8 mouse cellular contexts compared by ENCODE assay signal in genomic region chr4:123162305-123162917, GRCm38 (mm10). TPM values are rescaled to one million over a fixed set of nuclear protein-coding genes. Genes with fewer than 3 reads are reported as not detected.
DNase-seq lines count a peak whose midpoint lies in the region; ATAC-seq and TF ChIP-seq lines count a peak whose summit lies in the region.

No protein-coding gene starts in this region.

- no peaks in the 10 kb centered on the region for H3K79me2 ChIP-seq in heart, adult 2 months (replicated peaks; ENCODE audit: control insufficient read depth, insufficient read depth, low read length)
- H3K79me2 ChIP-seq in MEL (ENCODE audit: control insufficient read depth, insufficient read depth, low read length, poor library complexity), result no peaks in the 10 kb centered on the region

- WGBS in heart, embryonic 10.5 days, result 12% methylated on average over 15 of the region's 15 CpGs
- WGBS in heart, adult 2 months, result 15% methylated on average over 15 of the region's 15 CpGs
- 10% methylated on average over 15 of the region's 15 CpGs for whole genome bisulfite sequencing in forebrain, embryonic 15.5 days
- WGBS in midbrain, embryonic 12.5 days, result 2% methylated on average over 15 of the region's 15 CpGs

- H3K27ac ChIP-seq in heart, embryonic 10.5 days, result no peak overlapping the region
- H3K27ac ChIP-seq in heart, adult 2 months, result no peak overlapping the region
- no peak overlapping the region for H3K27ac ChIP-seq in MEL (ENCODE audit: control insufficient read depth, low read depth, low read length)
- H3K27ac ChIP-seq in forebrain, embryonic 15.5 days (replicated peaks), result no peak overlapping the region
- 0 out of 2 replicates have a peak overlapping the region, but pooled peaks have one; percentile 17 for H3K27ac ChIP-seq in midbrain, embryonic 12.5 days (replicated peaks)

- no peak for TF ChIP-seq EP300 in heart, adult 2 months (IDR thresholded peaks at IDR 0.05; ENCODE audit: insufficient read depth, low read depth, low read length)
- peak; percentile 74 to 76 for TF ChIP-seq EP300 in MEL (IDR thresholded peaks at IDR 0.05; ENCODE audit: low read depth in 1 of 2, low read length in 2 of 2)

- no peak overlapping the region for H3K9ac ChIP-seq in heart, adult 2 months (ENCODE audit: low read depth, low read length)
- no peak overlapping the region; the same call in 1 of the 2 replicates for H3K9ac ChIP-seq in MEL (ENCODE audit: control insufficient read depth, low read depth, low read length, poor library complexity, severe bottlenecking)
- H3K9ac ChIP-seq in forebrain, embryonic 15.5 days (replicated peaks), result no peak overlapping the region
- H3K9ac ChIP-seq in midbrain, embryonic 12.5 days (replicated peaks), result peak overlapping the region; percentile 16; the same call in 1 of the 2 replicates

- H3K36me3 ChIP-seq in heart, embryonic 10.5 days, result no peaks in the 10 kb centered on the region
- H3K36me3 ChIP-seq in heart, adult 2 months (ENCODE audit: control insufficient read depth, insufficient read depth, low read length), result no peaks in the 10 kb centered on the region
- peaks cover 0 to 15% of the 10 kb centered on the region in 2 experiments; a peak in 2 of 4 replicates for H3K36me3 ChIP-seq in MEL (ENCODE audit: control insufficient read depth in 1 of 2, insufficient read depth in 2 of 2, low read length in 2 of 2)
- no peaks in the 10 kb centered on the region for H3K36me3 ChIP-seq in forebrain, embryonic 15.5 days
- no peaks in the 10 kb centered on the region for H3K36me3 ChIP-seq in midbrain, embryonic 12.5 days

- no peak for ATAC-seq in forebrain, embryonic 15.5 days (replicated peaks)
- peak; percentile 81 for ATAC-seq in midbrain, embryonic 12.5 days (ENCODE audit: low FRiP score, low read depth)

- intact Hi-C loops in heart, adult 2 months (cut with DNase I), result no loop called here
- intact Hi-C loops in left cerebral cortex, postnatal 10 days (cut with DNase I), result no loop called here

- peaks cover 37% of the 10 kb centered on the region for H3K27me3 ChIP-seq in heart, embryonic 10.5 days (ENCODE audit: insufficient read depth, poor library complexity, severe bottlenecking)
- H3K27me3 ChIP-seq in heart, adult 2 months (ENCODE audit: control insufficient read depth, insufficient read depth, low read length), result no peaks in the 10 kb centered on the region
- H3K27me3 ChIP-seq in MEL (ENCODE audit: control insufficient read depth in 1 of 2, insufficient read depth in 2 of 2, low read length in 2 of 2), result peaks cover 3 to 4% of the 10 kb centered on the region in 2 experiments
- H3K27me3 ChIP-seq in forebrain, embryonic 15.5 days, result no peaks in the 10 kb centered on the region
- peaks cover 18% of the 10 kb centered on the region for H3K27me3 ChIP-seq in midbrain, embryonic 12.5 days

- H3K9me3 ChIP-seq in heart, embryonic 10.5 days, result no peaks in the 10 kb centered on the region
- H3K9me3 ChIP-seq in MEL (replicated peaks; ENCODE audit: insufficient read depth, low read length), result no peaks in the 10 kb centered on the region
- no peaks in the 10 kb centered on the region for H3K9me3 ChIP-seq in forebrain, embryonic 15.5 days
- H3K9me3 ChIP-seq in midbrain, embryonic 12.5 days, result no peaks in the 10 kb centered on the region

- DNase-seq in heart, embryonic 10.5 days (ENCODE audit: low spot score), result no peak
- no peak for DNase-seq in heart, adult 2 months
- peak; percentile 77 for DNase-seq in MEL (ENCODE audit: low read depth, low spot score)
- no peak for DNase-seq in left cerebral cortex, postnatal 10 days (ENCODE audit: extremely low spot score in 1 of 2, low spot score in 2 of 2)
- DNase-seq in thymus, adult 18-20 months, result no peak
- DNase-seq in spleen, adult 18-20 months, result no peak

- peak overlapping the region; percentile 42 for H3K4me3 ChIP-seq in heart, embryonic 10.5 days
- H3K4me3 ChIP-seq in heart, adult 2 months, result no peak overlapping the region
- peak overlapping the region; percentile 0 to 21; a peak in 1 of 4 replicates for H3K4me3 ChIP-seq in MEL (ENCODE audit: control insufficient read depth in 1 of 2, insufficient read depth in 1 of 2, low read depth in 2 of 2, low read length in 2 of 2)
- H3K4me3 ChIP-seq in forebrain, embryonic 15.5 days, result no peak overlapping the region
- H3K4me3 ChIP-seq in midbrain, embryonic 12.5 days, result peak overlapping the region; percentile 19

- H3K4me2 ChIP-seq in forebrain, embryonic 15.5 days (replicated peaks), result peak overlapping the region; percentile 28
- H3K4me2 ChIP-seq in midbrain, embryonic 12.5 days (replicated peaks), result peak overlapping the region; percentile 45

- TF ChIP-seq POLR2A in heart, adult 2 months (IDR thresholded peaks at IDR 0.05; ENCODE audit: insufficient read depth, low read depth, low read length), result no peak
- TF ChIP-seq POLR2A in MEL (IDR thresholded peaks at IDR 0.05; ENCODE audit: control insufficient read depth in 1 of 2, insufficient read depth in 1 of 2, low read depth in 1 of 2, low read length in 2 of 2, poor library complexity in 1 of 2), result no peak

- H3K4me1 ChIP-seq in heart, embryonic 10.5 days, result peaks cover 13% of the 10 kb centered on the region
- no peaks in the 10 kb centered on the region for H3K4me1 ChIP-seq in heart, adult 2 months (ENCODE audit: control insufficient read depth, insufficient read depth, low read length)
- peaks cover 0 to 22% of the 10 kb centered on the region in 2 experiments; a peak in 3 of 4 replicates for H3K4me1 ChIP-seq in MEL (ENCODE audit: control insufficient read depth in 1 of 2, insufficient read depth in 2 of 2, low read length in 2 of 2)
- peaks cover 9% of the 10 kb centered on the region for H3K4me1 ChIP-seq in forebrain, embryonic 15.5 days
- peaks cover 17% of the 10 kb centered on the region for H3K4me1 ChIP-seq in midbrain, embryonic 12.5 days

- TF ChIP-seq RAD21 in MEL (IDR thresholded peaks at IDR 0.05; ENCODE audit: low read depth, low read length), result no peak

- TF ChIP-seq CTCF in heart, adult 2 months (IDR thresholded peaks at IDR 0.05), result no peak
- TF ChIP-seq CTCF in MEL (IDR thresholded peaks at IDR 0.05 in 2 of 3, conservative IDR thresholded peaks at IDR 0.05 in 1 of 3; ENCODE audit: control insufficient read depth in 1 of 3, insufficient read depth in 1 of 3, low read depth in 2 of 3, low read length in 3 of 3, poor library complexity in 1 of 3, severe bottlenecking in 1 of 3), result no peak

RNA-seq across cellular contexts. Expression of gene Hpcal4, which starts 20.6 kb away (rescaled TPM):
- polyA plus RNA-seq in heart, embryonic 10.5 days (2016; fragmentation: Nextera tagmentation; extraction: Ambion mirVana), result 0.41 and 1.3 TPM in 2 replicates
- under 1 TPM; 0.09 to 0.10 TPM for total RNA-seq in heart, adult 2 months (2021)
- polyA plus RNA-seq in heart, adult 2 months (2012; rRNA removed), result 0.35 and 0.38 TPM in 2 replicates
- not detected in 2 replicates for total RNA-seq in MEL (2012; rRNA removed)
- not detected for polyA plus RNA-seq in MEL (2012; ENCODE audit: insufficient read depth in 1 of 2, insufficient read length in 2 of 2, low read depth in 1 of 2, low replicate concordance in 2 of 2, missing spikeins in 1 of 2)
- polyA plus RNA-seq in forebrain, embryonic 15.5 days (2015; fragmentation: Nextera tagmentation; extraction: Ambion mirVana), result 25.3 and 28.3 TPM in 2 replicates
- polyA plus RNA-seq in midbrain, embryonic 12.5 days (2016; fragmentation: Nextera tagmentation; extraction: Ambion mirVana), result 2.4 and 3.5 TPM in 2 replicates
- 100 to 1,000 TPM; 234 to 238 TPM for total RNA-seq in left cerebral cortex, postnatal 10 days (2021)

RNA-seq across cellular contexts. Expression of gene Ppie, which starts 22.7 kb away (rescaled TPM):
- 72.4 and 100 TPM in 2 replicates for polyA plus RNA-seq in heart, embryonic 10.5 days (2016; fragmentation: Nextera tagmentation; extraction: Ambion mirVana)
- total RNA-seq in heart, adult 2 months (2021), result 10 to 100 TPM; 23.6 to 23.8 TPM
- polyA plus RNA-seq in heart, adult 2 months (2012; rRNA removed), result 14.4 and 18.7 TPM in 2 replicates
- total RNA-seq in MEL (2012; rRNA removed), result 100 and 108 TPM in 2 replicates
- 10 to 100 TPM in 1 of 2 experiments, not detected in 1; 97.9 TPM for polyA plus RNA-seq in MEL (2012; ENCODE audit: insufficient read depth in 1 of 2, insufficient read length in 2 of 2, low read depth in 1 of 2, low replicate concordance in 2 of 2, missing spikeins in 1 of 2)
- 71.1 and 71.7 TPM in 2 replicates for polyA plus RNA-seq in forebrain, embryonic 15.5 days (2015; fragmentation: Nextera tagmentation; extraction: Ambion mirVana)
- 91.9 and 99.0 TPM in 2 replicates for polyA plus RNA-seq in midbrain, embryonic 12.5 days (2016; fragmentation: Nextera tagmentation; extraction: Ambion mirVana)
- 10 to 100 TPM; 18.8 to 22.7 TPM for total RNA-seq in left cerebral cortex, postnatal 10 days (2021)

RNA-seq across cellular contexts. Expression of gene Nt5c1a, which starts 38.9 kb away (rescaled TPM):
- 0.31 and 0.46 TPM in 2 replicates for polyA plus RNA-seq in heart, embryonic 10.5 days (2016; fragmentation: Nextera tagmentation; extraction: Ambion mirVana)
- 10 to 100 TPM; 50.8 to 57.6 TPM for total RNA-seq in heart, adult 2 months (2021)
- 19.6 and 41.6 TPM in 2 replicates for polyA plus RNA-seq in heart, adult 2 months (2012; rRNA removed)
- total RNA-seq in MEL (2012; rRNA removed), result not detected in 2 replicates
- not detected for polyA plus RNA-seq in MEL (2012; ENCODE audit: insufficient read depth in 1 of 2, insufficient read length in 2 of 2, low read depth in 1 of 2, low replicate concordance in 2 of 2, missing spikeins in 1 of 2)
- 0.15 TPM in 1 of 2 replicates, not detected in the other for polyA plus RNA-seq in forebrain, embryonic 15.5 days (2015; fragmentation: Nextera tagmentation; extraction: Ambion mirVana)
- not detected in 2 replicates for polyA plus RNA-seq in midbrain, embryonic 12.5 days (2016; fragmentation: Nextera tagmentation; extraction: Ambion mirVana)
- 1 to 10 TPM; 8.2 to 8.6 TPM for total RNA-seq in left cerebral cortex, postnatal 10 days (2021)

RNA-seq across cellular contexts. Expression of gene Oxct2b, which starts 46.3 kb away (rescaled TPM):
- polyA plus RNA-seq in heart, embryonic 10.5 days (2016; fragmentation: Nextera tagmentation; extraction: Ambion mirVana), result 0.11 TPM in 1 of 2 replicates, not detected in the other
- not detected for total RNA-seq in heart, adult 2 months (2021)
- polyA plus RNA-seq in heart, adult 2 months (2012; rRNA removed), result 0.10 and 0.12 TPM in 2 replicates
- total RNA-seq in MEL (2012; rRNA removed), result not detected in 2 replicates
- not detected for polyA plus RNA-seq in MEL (2012; ENCODE audit: insufficient read depth in 1 of 2, insufficient read length in 2 of 2, low read depth in 1 of 2, low replicate concordance in 2 of 2, missing spikeins in 1 of 2)
- polyA plus RNA-seq in forebrain, embryonic 15.5 days (2015; fragmentation: Nextera tagmentation; extraction: Ambion mirVana), result 0.17 and 0.19 TPM in 2 replicates
- polyA plus RNA-seq in midbrain, embryonic 12.5 days (2016; fragmentation: Nextera tagmentation; extraction: Ambion mirVana), result not detected in 2 replicates
- total RNA-seq in left cerebral cortex, postnatal 10 days (2021), result under 1 TPM in 1 of 2 experiments, not detected in 1; 0.53 TPM

RNA-seq across cellular contexts. Expression of gene Bmp8b, which starts 57.4 kb away (rescaled TPM):
- polyA plus RNA-seq in heart, embryonic 10.5 days (2016; fragmentation: Nextera tagmentation; extraction: Ambion mirVana), result 0.18 and 0.84 TPM in 2 replicates
- not detected for total RNA-seq in heart, adult 2 months (2021)
- not detected in 2 replicates for polyA plus RNA-seq in heart, adult 2 months (2012; rRNA removed)
- 0.08 TPM in 1 of 2 replicates, not detected in the other for total RNA-seq in MEL (2012; rRNA removed)
- under 1 TPM in 1 of 2 experiments, not detected in 1; 0.06 TPM for polyA plus RNA-seq in MEL (2012; ENCODE audit: insufficient read depth in 1 of 2, insufficient read length in 2 of 2, low read depth in 1 of 2, low replicate concordance in 2 of 2, missing spikeins in 1 of 2)
- polyA plus RNA-seq in forebrain, embryonic 15.5 days (2015; fragmentation: Nextera tagmentation; extraction: Ambion mirVana), result 0.23 TPM in 1 of 2 replicates, not detected in the other
- 0.10 and 0.13 TPM in 2 replicates for polyA plus RNA-seq in midbrain, embryonic 12.5 days (2016; fragmentation: Nextera tagmentation; extraction: Ambion mirVana)
- total RNA-seq in left cerebral cortex, postnatal 10 days (2021), result under 1 TPM; 0.26 to 0.54 TPM

Comparison
In these comparisons a context has a peak if more than half of its experiments do, and no peak if none do; other contexts are left out.
1. H3K4me3 ChIP-seq: peak in heart, embryonic 10.5 days (single experiment), MEL (2 of 2) and midbrain, embryonic 12.5 days (single experiment); none in heart, adult 2 months (single experiment) and forebrain, embryonic 15.5 days (single experiment).
2. RNA of gene Nt5c1a, which starts 38.9 kb away (polyA plus RNA-seq): 19.6 to 41.6 TPM in heart, adult 2 months; 0.31 to 0.46 TPM in heart, embryonic 10.5 days, not detected in midbrain, embryonic 12.5 days, not detected in MEL and 0.15 TPM in forebrain, embryonic 15.5 days; every median in the first group is over 10 times any median in the second.